Mouse (Mus musculus) c-Kit-positive CD71-negative TER-119-negative erythroid progenitor cells, embryonic 14.5 days (primary cell): Measurements from ENCODE around the gene Npw.
A peak's percentile ranks its signal among the peaks of the same experiment; 100 is the strongest.
"Not testable (repeated sequence)": the region's sequence is repeated elsewhere in the genome, so short reads cannot be mapped to it uniquely, and the experiment has no call there.

Experiments used
- DNase-seq: peaks from one replicate; pipeline ENCODE4 v3.0.0-alpha.2; 2013; ENCODE audit warnings: low read depth

Gene Npw

GRCm38 (mm10) chr17:24671346-24671745 is 13.1 kb upstream of the Npw start:
- no peak for DNase-seq

- no peak for DNase-seq
Observed at GRCm38 (mm10) chr17:24670246-24670844, 12.1 kb upstream of the Npw start.

- peak; percentile 78 for DNase-seq
Observed at GRCm38 (mm10) chr17:24669545-24670245, 11.4 kb upstream of the Npw start, which contains the start of gene Zfp598. Gene Zfp598, plus strand, starts transcription at chr17:24669687.

- DNase-seq = not testable (repeated sequence)
Observed at GRCm38 (mm10) chr17:24669214-24669544, 10.9 kb upstream of the Npw start.

GRCm38 (mm10) chr17:24667416-24667815 is 9.2 kb upstream of the Npw start:
- no peak for DNase-seq

GRCm38 (mm10) chr17:24667011-24667410 is 8.8 kb upstream of the Npw start:
- DNase-seq = not testable (repeated sequence)

- DNase-seq = no peak
Observed at GRCm38 (mm10) chr17:24654969-24655368, 3.3 kb downstream of the Npw start.

GRCm38 (mm10) chr17:24653967-24654710 is 4.1 kb downstream of the Npw start:
- DNase-seq = no peak

- DNase-seq = no peak
Observed at GRCm38 (mm10) chr17:24651835-24652234, 6.4 kb downstream of the Npw start.

- DNase-seq = no peak
Observed at GRCm38 (mm10) chr17:24650766-24651165, 7.5 kb downstream of the Npw start.

GRCm38 (mm10) chr17:24650070-24650616 is 8.1 kb downstream of the Npw start, which contains the start of gene Slc9a3r2:
Gene Slc9a3r2, minus strand, starts transcription at chr17:24650327.
- no peak for DNase-seq

GRCm38 (mm10) chr17:24649581-24650069 is 8.6 kb downstream of the Npw start:
- no peak for DNase-seq

- DNase-seq = no peak
Observed at GRCm38 (mm10) chr17:24648731-24649377, 9.4 kb downstream of the Npw start.

GRCm38 (mm10) chr17:24647493-24647892 is 10.8 kb downstream of the Npw start:
- no peak for DNase-seq

GRCm38 (mm10) chr17:24646381-24646780 is 11.9 kb downstream of the Npw start:
- DNase-seq = no peak

- no peak for DNase-seq
Observed at GRCm38 (mm10) chr17:24645916-24646315, 12.3 kb downstream of the Npw start.

- DNase-seq = no peak
Observed at GRCm38 (mm10) chr17:24644875-24645721, 13.2 kb downstream of the Npw start.

GRCm38 (mm10) chr17:24644030-24644715 is 14.1 kb downstream of the Npw start:
- DNase-seq = no peak

- no peak for DNase-seq
Observed at GRCm38 (mm10) chr17:24642791-24643343, 15.4 kb downstream of the Npw start.

GRCm38 (mm10) chr17:24641944-24642343 is 16.3 kb downstream of the Npw start:
- DNase-seq = no peak
